Mouse (Mus musculus) liver, adult 2 months (tissue): ENCODE results near the gene Fkbp6.

Experiments
- CTCF ChIP-seq: fragments of 200-500 bp; IDR thresholded peaks from 2 replicates; pipeline ENCODE4 v1.5.1; 2011; ENCODE audit warnings: low read depth, low read length, control low read depth
- POLR2A ChIP-seq: fragments of 200-500 bp; IDR thresholded peaks from 2 replicates; pipeline ENCODE4 v1.6.1; 2011; ENCODE audit warnings: low read length, control low read depth; ENCODE audit not compliant: insufficient read depth; ENCODE audit errors: extremely low read depth

DNA sequence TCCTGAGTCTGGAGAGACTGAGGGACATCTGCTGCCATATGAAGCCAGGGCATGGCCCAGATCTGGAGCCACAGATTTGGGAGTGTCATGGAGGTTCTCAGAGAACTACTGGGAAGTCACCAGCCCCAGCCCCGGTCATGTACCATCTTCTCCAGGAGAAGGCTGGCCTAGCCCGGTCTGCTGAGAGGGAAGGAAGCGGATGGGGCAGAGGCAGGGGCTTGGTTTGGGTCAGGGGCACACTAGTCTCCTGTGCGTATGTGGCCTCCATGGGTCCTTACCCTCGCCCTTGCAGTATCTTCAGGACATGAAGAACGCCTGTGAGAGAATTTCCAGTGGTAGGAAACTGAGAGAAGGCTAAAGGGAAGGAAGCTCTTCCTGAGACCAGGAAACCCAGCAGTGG lies 59.1 kb downstream of the Fkbp6 start:
- no peak for TF ChIP-seq POLR2A
- no peak for TF ChIP-seq CTCF
